Mouse (Mus musculus): ENCODE measurements at regions not wholly inside any gene's neighbourhood (a gene's known extent, or its start where the extent isn't known, plus 50 kb on each side); places are given as distances from the start of the nearest gene placed in this dataset.
A peak's percentile ranks its signal among the peaks of the same experiment; 100 is the strongest.

GRCm38 (mm10) chr1:14513662-14514061 is 1579.5 kb downstream of the 4930444P10Rik start:
- no peak for DNase-seq (ENCODE audit: low spot score in 2 of 2)

- DNase-seq (ENCODE audit: low spot score in 2 of 2) = no peak
These were observed 1580.4 kb downstream of the 4930444P10Rik start for GRCm38 (mm10) chr1:14512481-14513285.

DNA sequence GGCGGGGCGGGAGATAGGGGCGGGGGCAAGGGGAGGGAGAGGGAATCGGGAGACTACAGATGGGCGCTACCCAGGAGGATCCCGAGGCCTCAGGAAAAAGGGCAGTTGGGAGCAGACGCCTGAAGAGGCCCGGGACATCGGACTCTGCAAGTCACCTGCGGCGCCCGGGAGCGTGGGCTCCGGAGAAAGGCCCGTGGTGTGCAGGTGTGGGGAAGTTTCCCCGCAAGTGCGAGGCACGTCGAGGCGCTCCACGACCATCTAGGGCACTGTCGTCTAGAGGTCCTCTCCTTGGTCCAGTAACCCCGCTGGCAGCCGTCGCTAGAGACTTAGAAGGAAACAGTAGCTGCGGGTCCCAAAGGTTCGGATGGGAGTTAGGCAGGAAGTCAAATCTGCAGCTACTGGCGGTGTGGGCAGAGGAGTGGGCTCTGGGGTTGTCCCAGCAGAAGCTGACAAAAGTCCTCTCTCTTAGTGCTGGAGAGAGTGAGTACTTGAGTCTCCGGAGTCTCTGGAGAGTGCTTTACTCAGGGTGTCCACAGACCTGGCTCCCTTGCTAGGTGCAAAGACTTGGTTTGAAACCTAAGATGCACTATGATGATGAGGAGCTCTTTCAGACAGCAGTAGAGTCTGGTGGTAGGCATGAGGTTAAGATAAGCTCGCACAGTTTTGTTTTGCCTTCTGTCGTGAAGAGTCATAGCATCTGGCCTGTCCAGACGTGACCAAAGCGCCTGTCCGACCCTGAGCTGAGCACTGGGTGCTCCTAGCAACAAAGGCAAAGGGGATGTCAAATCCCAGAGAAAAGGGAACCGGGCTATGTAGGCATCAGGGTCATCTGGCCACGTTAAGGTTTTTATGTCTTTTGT is 1586.1 kb downstream of the 4930444P10Rik start:
- DNase-seq (ENCODE audit: low spot score in 2 of 2) = no peak

DNA sequence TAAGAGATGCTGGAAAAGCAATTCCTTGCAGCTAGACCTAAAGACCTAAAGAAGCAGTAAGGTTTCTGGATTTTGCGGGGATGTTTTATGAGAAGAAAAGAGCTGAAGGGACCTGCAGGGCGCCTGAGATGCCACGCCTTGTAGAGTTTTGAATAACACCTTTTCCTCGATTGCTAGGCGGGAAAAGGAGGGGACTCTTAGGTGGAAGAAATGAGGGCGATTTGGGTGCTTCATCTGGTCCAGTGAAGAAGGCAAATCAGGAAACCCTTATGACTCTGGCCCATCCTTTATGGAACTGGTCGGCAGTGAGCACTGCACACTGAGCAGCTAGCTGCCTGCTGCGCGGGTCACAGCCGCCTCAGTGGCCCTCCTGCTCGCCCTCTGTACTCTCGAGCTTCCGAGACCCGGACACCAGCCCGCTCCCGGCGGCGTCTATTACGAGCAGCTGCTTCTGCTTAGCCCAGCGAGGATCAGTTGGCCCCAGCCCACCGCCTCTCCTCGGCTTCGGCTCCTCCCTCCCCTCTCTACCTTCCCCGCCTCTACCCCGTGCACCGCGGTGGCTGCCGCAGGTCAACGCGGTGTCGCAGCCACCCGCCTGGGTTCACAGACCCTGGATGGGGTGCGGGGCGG is 1586.8 kb downstream of the 4930444P10Rik start:
- no peak for DNase-seq (ENCODE audit: low spot score in 2 of 2)

GRCm38 (mm10) chr1:14505741-14506140 is 1587.4 kb downstream of the 4930444P10Rik start:
- no peak for DNase-seq (ENCODE audit: low spot score in 2 of 2)

- DNase-seq (ENCODE audit: low spot score in 2 of 2) = peak in 1 of 2 experiments; percentile 3
These were observed 1588.3 kb downstream of the 4930444P10Rik start for GRCm38 (mm10) chr1:14504767-14505343.

DNA sequence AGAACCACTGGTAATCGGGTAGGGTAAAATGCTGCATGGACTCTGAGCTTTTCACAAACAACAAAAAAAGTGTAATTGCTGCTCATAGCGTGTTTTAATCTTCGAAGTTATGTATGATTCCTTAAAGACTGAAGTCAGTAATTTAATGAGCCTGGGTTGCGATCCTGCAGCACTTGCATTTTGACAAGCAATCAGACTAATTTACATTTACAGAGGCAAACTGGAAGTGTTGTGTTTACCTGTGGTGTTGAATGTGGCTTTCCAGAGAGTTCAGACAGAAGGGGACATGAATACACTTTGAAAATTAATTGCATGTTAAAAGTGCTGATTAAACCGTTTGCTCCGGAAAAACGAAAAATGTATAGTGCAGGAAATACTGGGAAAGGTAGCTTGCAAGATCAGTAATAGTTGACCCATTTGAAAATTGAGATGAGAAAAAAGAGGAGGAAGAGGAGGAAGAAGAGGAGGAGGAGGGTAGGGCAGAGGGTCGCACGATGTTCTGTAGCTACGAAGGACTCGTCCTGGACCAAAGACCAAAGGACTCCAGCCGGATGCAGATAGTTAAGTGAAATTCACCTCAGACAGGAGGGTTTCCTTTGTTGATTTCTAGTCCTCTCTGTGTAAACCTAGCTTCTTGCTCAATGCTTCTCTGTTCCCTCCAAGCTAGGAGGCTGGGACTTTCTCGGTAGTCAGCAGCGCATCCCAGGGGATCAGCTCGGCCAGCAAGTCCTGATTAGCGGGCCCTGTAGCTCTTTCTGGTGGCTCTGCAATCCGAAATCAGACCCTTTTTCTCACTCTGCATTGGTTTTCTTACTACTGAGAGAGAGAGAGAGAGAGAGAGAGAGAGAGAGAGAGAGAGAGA is 1589.0 kb downstream of the 4930444P10Rik start:
- peak in 1 of 2 experiments; percentile 3 for DNase-seq (ENCODE audit: low spot score in 2 of 2)

DNA sequence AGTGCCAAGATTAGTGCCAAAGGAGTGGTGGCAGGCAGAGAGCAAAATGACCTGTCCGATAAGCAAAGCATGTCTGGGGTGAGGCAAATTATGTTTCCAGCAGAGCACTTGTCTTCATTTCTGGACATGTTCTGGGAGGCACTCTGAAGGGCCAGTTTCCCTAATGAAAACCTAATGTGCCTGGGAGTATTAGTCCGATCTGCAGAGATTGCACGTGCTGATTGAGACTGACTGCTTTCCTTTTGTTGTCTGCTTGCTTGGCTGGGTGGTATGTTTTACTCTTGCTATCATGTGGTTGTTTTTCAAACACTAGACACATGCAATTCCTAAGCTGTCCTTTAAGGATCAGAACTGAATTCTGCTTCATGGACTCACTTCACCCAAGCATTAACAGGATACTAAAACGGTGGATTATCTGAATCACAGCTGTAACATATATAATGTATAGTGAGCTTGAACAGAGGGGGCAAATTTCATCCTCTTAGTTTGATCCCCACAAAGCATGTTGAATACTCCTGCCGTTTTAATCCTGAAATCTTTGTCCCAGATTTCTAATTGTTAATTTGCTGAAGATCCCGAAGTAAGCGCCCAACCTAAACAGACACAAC is 1589.8 kb downstream of the 4930444P10Rik start:
- no peak for DNase-seq (ENCODE audit: low spot score in 2 of 2)

DNA sequence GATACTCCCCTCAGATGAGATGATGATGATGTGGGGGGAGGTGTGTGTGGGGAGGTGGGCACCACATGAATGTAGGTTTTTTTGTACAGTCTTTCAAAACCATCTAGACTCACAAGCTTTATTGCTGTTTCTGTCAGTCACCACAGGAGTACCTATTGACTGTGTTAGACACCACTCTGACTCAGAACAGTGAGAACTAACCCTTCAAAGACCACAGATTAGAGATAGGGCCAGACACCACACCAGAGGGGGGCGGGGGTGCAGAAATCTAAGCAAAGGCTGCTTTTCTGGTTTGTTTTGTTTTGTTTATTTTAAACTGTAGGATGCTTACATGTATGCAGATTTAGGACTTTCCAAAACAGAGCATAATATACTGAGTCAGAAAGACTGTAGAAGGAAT is 1594.0 kb downstream of the 4930444P10Rik start:
- DNase-seq (ENCODE audit: low spot score in 2 of 2) = no peak

DNA sequence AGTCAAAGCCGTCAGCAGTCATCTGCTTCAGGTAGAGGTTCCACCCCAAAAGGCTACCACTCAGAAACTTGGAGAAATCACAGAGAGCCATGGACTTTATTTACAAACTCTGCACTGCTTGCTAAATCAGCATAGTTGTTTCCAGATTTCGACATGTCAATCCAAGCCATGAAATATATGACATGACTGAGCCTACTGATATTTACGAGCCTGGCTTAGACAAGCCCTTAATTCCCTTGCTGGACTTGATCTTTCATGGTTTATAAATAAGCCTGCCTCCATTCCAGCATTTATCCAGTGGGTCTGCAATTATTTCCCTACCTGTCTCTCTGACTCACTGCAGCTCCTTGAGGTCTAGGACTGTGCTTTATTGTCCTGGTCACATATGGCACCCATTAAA is 1603.1 kb downstream of the 4930444P10Rik start:
- DNase-seq (ENCODE audit: low spot score in 2 of 2) = no peak

GRCm38 (mm10) chr1:14487708-14488127 is 1605.4 kb downstream of the 4930444P10Rik start:
- no peak for DNase-seq (ENCODE audit: low spot score in 2 of 2)

- no peak for DNase-seq (ENCODE audit: low spot score in 2 of 2)
These were observed 1607.4 kb downstream of the 4930444P10Rik start for GRCm38 (mm10) chr1:14485746-14486145.

- DNase-seq (ENCODE audit: low spot score in 2 of 2) = peak in 1 of 2 experiments; percentile 30
These were observed 1608.8 kb downstream of the 4930444P10Rik start for GRCm38 (mm10) chr1:14484121-14484916.

GRCm38 (mm10) chr1:14472294-14472693 is 1620.8 kb downstream of the 4930444P10Rik start:
- DNase-seq (ENCODE audit: low spot score in 2 of 2) = no peak

DNA sequence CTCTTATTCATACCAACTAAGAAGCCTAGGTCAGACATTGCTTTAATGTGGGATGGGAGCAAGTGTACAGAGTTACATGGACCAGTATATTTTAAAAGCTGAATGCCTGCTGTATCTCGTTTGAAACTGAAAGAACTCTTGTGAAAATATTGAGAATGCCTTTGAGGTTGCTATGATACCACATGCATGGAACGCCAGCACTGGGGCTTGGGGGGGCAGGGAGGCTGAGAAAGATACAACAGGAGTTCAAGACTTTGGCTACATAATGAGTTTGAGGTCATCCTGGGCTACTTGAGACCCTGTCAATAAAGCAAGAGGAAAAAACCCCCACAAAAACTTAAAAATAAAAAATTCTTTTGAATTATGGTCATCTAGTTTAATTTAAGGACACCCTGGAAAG is 1621.6 kb downstream of the 4930444P10Rik start:
- no peak for DNase-seq (ENCODE audit: low spot score in 2 of 2)

DNA sequence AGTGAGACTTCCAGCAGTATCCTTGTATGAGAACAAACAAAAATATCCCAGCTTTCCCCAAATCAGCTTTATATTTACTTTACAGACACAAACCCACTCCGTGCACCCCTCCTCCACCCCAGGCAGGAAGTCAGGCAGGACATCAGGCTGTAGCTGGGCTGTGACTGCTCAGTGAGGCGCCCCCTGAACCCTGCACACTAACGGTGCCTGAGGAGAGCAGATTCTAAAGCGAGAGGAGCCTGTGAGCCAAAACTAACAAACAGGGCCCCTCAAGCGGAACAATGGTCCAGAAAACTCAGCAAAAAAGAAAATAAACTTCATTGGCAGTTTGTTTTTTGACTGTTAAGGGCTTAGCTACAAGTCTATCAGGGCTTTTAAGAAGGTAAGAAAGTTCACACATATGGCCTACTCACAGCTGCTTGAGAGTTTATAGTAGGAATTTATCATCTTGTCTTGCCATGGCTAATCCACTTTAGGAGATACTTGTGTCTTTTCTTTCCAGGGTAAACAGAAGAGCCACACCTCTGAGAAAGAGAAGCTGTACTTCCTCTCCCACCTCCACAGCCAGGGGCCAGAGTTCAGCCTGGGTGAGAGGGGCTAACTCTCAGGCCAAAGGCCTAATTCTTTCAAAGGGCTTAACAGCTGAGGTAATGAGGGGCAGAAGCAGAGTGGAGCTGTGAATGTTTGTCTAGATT is 1628.2 kb downstream of the 4930444P10Rik start:
- DNase-seq (ENCODE audit: low spot score in 2 of 2) = no peak

DNA sequence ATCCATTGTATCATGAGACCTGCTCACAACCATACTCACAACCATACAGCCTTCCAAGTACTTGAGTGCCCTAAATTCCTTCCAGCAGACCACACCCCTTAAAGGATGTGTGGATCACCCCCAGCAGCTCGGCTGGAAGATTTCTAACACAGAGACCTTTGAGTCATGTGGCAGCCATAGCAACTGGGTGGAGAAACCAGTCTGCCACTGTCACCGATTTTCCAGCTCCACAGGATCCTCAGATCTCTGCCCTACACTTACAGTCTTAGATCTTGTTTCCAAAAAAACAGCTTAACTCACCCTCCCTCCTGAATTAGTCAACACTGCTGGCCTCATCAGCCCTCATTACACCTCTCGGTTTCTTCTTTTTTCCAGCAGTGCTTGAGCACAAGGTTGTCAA is 1630.6 kb downstream of the 4930444P10Rik start:
- no peak for DNase-seq (ENCODE audit: low spot score in 2 of 2)

DNA sequence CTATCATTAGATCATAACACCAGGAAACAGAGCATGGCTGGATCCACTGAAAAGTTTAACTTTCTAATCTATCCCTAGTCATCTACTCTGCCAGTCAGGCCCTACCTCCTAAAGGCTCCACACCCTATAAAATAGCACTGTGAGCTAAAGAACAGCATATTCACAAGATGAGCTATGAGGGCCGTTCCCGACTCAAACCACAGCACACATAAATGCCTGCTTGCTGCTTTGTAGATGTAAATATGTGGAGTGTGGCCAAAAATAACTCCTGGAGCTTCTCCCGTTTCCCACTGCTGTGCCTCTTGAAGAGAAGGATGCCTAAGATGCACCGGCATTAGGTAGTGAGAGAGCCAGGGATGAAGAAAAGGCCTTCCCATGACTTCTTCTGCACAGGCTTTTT is 1632.3 kb downstream of the 4930444P10Rik start:
- DNase-seq (ENCODE audit: low spot score in 2 of 2) = no peak

DNA sequence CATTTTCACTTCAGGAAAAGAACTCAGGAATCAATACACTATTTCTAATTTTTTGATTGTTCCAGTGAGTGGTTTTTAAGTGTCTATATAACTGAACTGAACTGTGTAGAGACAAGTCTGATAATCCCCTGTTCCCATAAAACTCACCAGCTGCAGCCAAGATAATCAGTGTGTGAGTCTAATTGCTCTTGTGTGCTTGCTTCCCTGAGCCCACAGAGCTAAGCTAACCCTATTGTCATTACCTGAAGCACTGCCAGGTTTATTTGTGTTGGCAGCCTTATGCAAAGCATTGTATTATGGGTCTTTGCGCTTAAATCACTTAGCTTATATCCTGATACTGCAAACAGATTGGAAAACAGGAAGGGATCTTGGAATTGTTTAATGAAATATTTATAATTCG is 1663.8 kb downstream of the 4930444P10Rik start:
- DNase-seq (ENCODE audit: low spot score in 2 of 2) = no peak

All from left cerebral cortex, adult 8-10 months (tissue).